Mouse (Mus musculus): ENCODE data around the gene Pax3.

The Pax3 gene

GRCm38 (mm10) chr1:78060850-78061249 lies 136.1 kb downstream of the Pax3 start:
- DNase-seq (ENCODE audit: low spot score in 2 of 2) = no peak

- no peak for DNase-seq (ENCODE audit: low spot score in 2 of 2)
Measured at GRCm38 (mm10) chr1:78057939-78058338, 139.0 kb downstream of the Pax3 start.

GRCm38 (mm10) chr1:78053677-78054076 lies 143.3 kb downstream of the Pax3 start:
- DNase-seq (ENCODE audit: low spot score in 2 of 2) = no peak
